Mouse (Mus musculus) kidney, adult 8-10 months (tissue): ENCODE measurements around the gene Thrap3.

Source experiments
- DNase-seq, 2 experiments: peaks; one replicate each; pipeline ENCODE4 v3.0.0; 2022

The Thrap3 gene

DNA sequence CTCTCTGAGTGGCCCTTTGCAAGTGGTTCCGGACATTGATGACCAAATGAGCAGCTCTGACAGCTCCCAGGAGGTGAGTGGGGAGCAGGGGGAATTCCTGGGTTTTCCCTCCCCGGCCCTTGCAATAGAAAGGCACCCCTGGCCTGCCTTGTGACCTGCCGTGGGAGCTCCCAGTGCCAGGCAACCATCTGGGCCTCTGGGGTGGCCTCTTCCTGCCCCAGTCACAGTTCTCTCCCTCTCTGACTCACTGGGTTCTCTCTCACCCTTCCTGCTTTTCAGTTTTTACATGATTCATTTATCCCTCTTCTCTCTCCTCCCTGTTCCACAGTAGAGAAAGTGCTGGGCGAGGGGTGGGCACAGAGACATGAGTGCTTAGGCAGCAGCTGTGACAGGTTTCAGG, 64.8 kb downstream of the Thrap3 start:
- DNase-seq, result no peak

DNA sequence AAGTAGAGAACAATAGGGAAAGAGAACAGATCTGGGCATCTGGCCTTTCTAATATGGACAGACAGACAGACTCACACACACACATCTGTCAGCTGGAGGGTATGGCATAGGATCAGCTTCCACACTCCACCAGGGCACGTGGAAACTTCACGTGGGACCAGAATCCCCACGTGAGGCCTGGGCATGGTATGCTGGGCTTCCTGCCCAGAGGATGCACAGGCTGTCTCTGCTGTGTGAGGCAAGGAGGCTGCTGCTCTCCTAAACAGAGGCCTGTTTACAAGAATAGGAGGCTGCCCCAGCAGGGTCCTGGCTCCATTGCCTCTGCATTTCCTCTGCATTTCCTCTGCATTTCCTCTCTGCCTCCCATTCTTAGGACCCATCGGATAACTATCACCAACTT, 67.9 kb downstream of the Thrap3 start:
- DNase-seq, result no peak

DNA sequence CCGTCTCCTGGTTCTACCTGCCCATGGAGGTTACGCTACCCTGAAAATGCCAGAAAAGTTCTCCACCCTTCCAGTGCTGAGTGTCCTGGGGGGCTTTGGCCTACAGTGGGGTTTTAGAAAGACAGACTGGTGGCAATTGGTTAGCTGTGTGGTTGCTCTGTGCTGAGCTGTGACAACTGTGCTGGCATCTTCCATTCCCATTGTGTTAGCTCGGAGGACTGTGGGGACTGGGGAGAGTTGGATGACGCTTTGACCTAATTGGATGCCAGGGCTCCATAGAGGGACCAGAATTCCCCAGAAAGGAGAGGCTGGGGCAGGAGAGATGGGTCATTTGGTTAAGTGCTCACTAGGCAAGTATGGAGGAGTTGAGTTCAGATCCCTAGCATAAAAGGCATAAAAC, 68.3 kb downstream of the Thrap3 start:
- no peak for DNase-seq

DNA sequence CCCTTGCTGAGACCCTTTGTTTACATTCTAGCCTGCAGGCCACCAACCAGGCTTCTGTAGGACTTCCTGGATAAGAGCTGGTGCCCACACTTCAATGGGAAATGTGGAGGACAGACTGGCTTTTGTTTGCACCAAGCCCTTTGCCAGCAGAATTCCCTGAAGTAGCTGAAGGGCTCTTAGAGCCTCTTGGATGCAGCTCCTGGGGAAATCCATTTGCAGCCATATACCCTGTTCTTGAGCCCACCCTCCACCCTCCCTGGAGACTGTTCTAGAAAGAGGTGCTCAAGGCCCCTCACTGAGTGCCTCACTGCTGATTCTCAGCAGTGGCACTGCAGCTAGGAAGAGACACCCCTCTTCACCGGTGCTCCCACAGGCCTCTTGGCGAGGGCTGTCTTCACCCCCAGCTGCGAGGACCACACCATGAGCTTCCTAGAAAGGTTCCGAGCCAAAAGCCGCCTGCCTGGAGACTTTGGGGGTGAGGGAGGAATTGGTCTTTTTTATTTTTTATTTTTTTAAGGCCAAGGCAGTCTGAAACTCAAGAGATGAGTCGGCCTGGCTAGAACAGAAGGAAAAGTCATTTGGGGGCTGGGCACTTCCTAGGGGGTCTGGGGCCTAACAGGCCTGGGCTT, 69.8 kb downstream of the Thrap3 start:
- no peak for DNase-seq

DNA sequence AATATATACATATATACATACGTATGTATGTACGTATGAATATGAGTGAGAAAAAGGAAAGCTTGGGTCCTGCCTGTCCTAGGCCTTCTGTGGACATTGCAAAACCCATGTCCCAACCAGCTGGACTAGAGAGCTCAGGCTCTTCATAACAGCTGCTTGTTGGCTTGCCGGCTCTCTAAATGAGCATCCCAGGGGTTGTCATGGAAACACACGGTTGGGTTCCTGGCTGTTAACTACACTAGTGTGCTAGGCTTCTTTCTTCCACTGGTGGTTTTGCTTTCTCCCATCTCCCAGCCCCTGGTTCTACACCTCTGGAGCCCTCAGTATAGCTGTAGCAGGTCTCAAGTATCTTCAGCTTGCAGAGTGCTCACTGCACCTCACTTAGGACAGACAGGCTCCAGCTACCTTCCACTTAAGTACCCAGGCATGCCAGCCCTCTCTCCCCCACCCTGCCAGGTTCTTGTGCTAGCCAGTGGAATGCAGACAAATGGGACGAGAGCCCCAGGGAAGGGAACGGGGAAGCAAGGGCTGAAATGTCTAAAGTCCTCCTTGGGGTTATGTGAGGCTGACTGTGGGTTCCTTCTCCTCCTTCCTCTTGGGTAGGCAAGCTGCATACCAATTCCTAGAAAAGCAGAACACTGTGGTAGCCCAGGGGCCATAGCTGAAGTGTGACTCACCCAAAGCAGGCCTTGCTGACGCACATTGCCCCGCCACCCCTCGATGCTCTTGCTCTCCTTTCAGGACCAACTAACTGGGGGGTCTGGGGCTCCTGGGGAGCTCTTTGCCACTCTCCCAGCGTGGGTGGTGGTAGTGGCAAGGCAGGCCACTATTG, 71.1 kb downstream of the Thrap3 start:
- DNase-seq, result peak; percentile 42 to 68

DNA sequence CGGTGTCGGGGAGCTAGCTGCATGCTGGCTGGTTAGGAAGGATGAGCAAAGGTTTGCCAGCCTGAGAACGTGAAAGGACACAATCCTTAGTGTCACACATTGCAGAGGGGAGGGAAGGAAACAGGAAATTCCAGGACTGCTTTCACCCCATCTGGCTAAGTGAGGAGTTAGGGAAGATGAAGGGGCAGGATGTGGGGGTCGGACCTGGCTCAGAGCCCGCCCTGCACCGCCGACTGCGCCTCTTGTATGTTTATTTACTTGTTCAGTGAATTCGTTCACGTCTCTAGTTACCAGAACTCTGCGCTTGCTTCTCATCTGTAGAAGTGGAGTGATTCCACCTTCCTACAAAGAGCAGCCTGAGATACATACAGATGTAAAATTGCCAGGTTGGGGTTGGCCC, 72.1 kb downstream of the Thrap3 start:
- DNase-seq, result no peak

DNA sequence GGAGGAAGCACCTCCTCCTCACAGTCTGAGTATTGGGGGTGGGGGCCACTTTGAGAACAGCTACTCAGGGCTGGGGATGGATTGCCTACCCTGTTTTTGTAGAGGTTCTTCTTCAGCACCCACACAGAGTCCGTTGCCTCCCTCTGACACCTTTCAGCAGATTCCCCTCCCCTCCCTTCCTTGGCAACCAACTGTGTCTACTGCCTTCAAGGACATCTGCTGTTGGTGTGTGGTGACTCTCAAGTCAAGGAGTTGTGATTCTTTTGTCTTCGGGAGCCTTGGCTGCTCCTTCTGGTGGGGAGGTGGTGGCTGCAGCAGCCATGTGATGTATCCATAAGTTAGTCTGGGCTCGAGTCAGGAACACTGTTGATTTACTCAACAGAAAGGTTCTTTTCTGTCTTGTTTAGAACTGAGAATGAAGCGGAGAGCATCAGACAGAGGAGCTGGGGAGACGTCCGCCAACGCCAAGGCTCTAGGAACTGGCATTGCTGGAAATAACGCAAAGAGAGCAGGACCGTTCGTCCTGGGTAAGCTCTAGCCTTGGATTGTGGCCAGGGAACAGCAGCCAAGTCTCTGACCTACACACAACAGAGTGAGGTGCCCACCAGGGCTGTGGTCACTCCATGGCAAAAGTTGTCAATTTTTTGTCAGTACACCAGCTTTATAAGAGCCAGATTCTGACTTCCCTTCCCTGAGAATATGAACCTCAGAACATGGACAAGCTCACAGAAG, 79.1 kb downstream of the Thrap3 start:
- no peak for DNase-seq

DNA sequence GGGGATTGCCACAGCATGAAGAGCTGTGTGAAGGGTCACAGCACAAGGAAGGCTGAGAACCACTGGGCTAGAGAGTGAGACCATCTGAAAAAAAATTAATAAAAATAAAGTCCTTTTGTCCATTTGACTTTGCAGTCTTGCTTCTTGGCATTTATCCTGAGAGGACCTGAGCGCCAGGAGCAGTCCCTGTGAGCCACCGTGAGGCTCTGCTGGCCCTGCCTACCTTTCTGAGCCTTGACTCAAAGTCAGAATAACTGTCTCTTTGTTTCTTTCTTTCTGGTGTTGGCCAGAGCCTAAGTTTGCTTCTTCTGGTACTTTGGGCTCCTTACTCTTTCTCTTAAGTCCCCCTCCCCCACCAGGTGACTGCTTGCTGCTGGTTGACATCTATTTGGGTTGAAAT, 82.1 kb downstream of the Thrap3 start:
- no peak for DNase-seq

DNA sequence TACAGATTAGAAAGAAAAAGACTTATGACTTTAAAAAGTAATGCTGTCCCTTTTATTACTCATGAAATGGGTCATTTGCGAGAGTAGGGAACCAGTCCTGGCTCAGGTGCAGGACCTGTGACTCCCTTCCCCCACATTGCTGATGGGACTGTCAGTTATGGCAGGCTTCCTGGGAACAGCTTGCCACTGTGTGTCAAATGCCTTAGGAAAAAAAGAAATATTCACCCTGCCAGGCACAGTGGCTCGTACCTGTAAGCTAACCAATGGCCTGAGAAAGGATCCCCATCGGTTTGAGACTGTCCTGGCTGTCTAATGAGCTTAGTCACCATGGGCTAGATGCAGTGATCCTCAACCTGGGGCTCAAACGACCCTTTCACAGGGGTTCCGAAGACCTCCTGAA, 82.5 kb downstream of the Thrap3 start:
- no peak for DNase-seq

DNA sequence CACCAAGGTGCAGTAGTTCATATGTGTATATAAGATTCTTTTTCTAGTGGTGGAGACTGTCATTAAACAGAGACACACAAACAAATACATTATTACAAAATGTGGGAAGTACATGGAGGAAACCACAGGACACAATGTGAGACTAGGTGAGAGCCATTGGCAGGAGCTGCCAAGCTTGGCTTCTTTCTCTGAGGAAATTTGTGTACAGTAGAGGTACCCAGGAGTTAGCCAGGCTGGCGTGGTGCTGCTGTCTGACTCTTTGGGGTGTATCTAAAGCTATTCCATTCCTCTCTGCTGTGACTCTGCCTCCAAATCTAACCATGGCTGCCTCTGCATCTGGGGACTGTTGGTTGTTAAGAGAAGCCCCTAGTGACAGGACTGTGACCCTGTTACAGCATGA, 83.5 kb downstream of the Thrap3 start:
- DNase-seq, result no peak

DNA sequence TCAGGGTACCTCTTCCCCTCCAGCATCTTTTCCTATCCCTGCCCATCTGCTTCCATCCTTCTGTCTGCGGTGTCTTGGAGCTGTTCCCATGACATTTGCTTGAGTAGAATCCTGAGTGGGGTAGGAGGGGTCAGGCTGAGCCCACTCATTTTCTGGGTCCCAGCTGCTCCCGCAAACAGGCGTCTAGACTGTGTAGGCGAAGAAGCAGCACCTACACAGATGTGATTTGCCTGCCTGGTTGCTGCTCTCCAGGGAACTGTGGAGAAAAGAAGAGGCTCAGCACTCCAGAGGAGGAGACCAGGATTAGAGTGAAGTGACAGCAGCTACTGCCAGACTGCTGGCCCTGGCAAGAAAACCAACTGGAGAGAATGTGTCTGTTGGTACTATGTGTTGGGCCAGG, 83.9 kb downstream of the Thrap3 start:
- no peak for DNase-seq

DNA sequence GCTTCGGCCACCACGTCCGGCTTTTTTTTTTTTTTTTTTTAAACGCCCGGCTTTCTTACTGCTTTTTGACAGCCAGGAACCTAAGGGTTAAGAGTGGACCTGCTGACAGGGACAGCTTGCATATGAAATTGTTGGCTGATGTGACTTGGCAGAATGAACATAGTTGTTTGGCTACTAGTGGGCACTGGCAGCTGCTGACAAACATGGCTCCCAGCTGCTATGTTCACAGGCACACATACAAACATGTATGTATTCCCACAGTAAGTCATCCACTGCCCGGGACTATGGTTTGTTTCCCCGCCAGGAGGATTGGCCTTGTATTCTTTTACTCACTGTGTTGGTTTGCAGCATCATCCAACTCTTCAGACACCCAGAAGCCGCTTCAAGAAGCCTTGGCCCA, 85.4 kb downstream of the Thrap3 start:
- DNase-seq, result no peak

DNA sequence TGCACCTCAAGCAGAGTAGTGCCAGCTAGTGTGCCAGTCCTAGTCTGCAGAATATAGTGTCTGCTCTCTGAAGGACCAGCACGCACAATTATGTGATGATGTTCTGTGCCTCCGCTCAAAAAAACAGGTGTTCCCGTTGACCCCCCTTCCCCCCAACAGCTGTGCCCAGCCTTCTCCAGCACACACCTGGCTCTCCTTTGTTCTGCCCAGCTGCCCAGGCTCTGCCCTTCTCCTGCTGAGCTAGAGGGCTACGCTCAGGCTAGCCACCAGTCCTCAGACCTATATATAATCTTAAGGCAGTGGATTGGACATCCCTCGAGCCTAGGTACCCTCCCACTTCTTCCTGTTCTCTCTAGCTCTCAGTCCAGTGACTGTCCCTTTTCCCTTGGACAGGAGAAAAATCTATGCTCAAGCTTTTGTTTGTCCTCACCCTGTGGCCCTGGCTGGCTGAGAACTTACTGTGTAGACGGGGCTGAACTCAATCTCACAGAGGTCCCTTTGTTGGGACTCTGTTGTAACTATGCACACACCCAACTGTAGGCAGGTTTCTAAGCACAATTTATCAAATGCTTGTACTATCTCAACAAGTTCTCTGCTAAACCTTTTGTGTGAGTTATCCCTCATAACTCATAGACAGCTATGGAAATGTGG, 86.6 kb downstream of the Thrap3 start:
- no peak for DNase-seq

DNA sequence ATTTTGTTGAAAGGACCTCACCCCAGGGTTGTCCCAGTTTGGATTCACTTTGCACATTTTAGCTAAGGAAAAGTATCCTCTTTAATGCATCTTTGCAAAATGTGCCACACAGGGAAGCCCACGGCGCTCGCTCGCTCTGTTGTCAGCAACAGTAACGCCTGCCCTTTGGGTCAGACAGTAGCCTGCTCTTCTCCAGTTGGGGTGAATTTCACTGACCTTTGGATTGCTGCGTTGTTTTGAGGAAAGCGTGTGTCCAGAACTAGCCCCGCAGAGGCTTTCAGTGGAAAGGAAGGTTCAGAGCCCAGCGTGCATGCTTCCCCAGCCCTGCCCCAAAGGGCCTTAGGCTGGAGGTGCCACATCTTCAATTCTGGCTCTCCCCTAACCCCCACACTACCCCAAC, 87.1 kb downstream of the Thrap3 start:
- no peak for DNase-seq
